Mouse (Mus musculus): Measurements from ENCODE around the gene P2ry6.

Gene P2ry6

DNA sequence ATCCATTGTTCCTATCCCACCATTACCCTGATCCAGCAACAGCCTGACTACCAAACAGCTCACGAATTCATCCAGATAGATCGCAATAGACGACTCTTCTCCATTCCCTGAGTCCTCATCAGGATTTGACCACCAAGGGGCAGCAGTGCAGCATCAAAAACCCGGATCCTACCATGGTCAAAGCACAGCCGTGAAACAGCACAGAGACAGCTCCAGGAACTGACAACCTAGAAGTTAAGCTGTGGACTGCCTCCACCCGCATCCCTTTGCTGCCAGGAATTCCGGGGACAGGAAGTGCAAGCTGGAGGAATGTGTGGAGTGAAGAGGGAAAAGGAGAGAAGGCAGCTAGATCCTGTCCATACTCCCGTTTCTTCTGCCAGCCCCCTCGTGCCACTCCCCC, 13.6 kb upstream of the P2ry6 start:
- DNase-seq (ENCODE audit: low read depth), result peak; percentile 66

DNA sequence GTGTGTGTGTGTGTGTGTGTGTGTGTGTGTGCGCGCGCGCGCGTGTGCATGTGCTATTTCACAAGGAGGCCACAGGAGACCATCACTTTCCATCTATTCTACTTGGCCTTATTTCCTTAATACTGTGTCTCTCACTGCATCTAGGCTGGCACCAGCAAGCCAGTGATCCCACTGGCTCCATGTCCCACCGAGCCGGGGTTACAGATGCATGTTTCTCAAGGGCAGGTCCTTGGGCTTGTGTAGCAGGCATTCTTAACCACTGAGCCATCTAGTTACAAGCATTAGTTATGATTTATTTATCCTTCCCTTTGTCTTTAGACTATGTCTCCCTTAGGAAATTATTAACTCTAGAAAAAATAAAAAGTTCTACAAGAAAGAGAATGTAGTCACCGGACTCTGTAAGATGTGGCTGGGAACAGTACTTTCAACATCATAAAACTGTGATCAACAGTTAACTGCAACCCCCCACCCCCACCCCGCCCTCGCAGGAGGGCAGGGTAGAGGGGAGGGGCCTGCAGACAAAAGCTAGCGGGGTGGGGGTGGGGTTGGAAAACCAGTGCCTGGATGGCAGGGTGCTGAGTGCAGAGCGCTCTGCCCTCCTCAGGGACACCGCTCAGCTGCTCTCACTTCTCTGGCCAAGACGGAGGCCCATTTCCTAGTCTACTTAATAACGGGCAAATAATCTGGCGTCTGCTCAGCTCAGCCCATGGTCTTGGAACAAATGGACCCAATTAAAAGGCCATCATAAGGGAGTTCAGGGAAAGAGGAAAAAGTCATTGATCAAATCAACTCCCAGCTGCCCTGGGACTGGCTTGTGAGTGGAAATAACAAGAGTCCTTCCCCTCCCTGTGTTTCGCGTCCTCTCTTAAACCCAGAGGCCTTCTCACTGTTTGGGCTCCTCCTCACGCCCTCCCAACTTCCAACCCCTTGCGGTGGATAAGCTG, 10.3 kb upstream of the P2ry6 start:
- peak; percentile 17 for DNase-seq (ENCODE audit: low read depth)

DNA sequence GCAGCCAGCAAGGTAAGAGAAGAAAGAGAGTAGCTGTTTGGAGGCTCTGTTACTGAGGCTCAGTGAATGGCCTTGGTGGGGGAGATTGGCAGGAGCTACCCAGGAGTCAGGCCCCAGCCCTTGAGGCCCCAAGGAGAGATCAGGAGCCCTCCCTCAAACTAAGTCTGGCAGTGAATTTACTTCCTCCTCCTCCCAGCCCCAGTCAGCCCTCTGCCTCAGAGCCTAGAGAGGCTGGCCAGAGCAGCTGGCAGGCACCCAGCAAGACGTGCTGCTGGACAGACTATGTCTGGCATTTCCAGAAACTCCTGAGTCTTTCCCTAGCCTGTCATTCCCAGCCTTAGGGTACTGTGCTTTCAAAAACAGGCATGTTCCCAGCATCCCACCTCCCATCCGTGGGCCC, 4.7 kb upstream of the P2ry6 start:
- no peak for DNase-seq (ENCODE audit: low read depth)

DNA sequence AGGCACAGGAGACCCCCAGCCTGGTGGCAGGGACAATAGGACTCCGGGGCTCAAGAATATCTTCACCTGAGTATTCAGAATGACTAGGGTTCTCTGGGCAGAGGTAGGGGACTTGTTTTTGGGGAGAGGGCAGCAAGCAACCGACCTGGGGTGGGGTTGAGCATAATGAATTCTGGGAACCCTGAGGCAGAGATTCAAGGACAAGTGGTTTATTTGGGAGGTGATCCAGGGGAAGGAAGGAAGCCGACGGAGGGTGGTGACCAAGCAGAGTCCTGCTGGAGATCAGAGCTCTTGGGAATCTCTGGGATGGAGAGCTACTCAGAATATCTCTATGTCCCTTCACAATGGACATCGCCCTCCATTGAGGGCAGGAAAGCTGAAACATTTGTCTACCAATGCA, 3.7 kb upstream of the P2ry6 start:
- no peak for DNase-seq (ENCODE audit: low read depth)

DNA sequence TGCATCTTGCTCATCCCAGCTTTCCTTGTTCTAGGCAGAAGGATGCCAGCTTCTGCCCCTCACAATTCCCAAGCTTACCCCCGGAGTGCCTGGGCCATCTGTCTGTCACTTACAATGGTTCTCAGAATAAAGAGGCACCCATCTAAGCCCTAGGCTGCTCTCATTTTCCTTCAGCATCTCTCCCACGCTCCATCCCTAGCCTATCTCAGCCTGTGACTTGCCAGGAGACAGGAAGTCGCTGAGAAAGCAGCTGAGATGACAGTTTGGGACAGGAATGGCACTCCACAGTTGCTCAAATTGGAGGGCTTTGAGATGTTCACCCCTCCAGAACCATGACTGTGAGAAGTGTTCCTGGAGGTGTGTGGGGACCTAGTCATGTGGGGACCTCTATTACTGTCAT, 1.6 kb downstream of the P2ry6 start:
- no peak for DNase-seq (ENCODE audit: low read depth)

DNA sequence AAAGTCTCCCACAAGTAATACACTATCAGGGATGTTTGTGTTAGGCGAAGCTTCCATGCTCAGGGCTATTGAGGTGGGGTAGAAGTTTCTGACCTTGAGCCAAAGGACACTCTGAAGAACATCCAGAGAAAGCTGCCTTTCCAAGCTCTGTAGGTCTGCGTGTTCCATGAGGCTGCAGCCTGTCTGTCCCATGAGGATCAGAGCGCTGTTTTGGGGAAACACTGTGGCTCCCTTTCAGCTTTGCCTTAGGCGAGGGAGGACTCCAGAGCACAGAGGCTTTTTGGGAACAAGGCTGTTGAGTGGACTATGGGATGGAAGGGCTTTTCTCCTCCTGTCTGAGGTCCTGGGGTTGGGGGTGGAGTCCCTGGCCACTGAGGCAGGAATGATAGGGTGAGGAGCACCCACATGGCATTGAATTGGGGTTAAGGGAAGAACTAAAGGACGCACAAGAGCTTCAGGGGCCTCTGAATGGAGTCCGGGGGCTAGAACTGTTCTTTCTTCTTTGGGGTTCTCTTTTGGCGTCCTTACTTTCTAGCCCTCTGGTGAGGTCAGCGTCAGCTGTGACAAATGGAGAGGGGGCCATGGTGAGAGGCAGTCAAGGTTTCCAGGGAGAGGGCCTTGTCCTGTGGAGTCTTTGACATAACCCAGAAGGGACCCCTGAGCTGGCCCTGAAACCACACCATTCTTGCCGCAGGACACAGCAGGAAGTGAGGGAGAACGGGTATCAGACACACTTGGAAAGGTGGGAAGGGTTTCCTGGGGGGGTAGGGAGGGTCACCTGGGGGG, 5.4 kb downstream of the P2ry6 start:
- no peak for DNase-seq (ENCODE audit: low read depth)

DNA sequence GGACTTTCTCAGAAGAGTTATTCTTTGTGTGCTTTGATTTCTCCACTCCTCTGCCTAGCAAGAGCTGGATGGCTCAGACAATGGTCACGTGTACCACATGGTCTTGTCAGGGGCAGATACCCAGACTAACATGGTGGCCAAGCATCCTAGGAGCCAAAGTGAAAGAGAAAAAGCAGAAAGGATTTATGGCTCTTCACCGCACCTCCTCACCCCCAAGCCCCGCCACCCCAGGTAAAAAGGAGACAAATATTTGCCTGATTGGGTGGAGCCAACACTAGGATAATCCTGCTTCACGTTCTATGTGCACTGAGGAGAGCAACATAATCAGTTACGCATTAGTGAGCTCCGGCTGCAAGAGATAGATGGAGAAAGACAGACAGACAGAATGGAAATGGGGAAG, 6.1 kb downstream of the P2ry6 start:
- no peak for DNase-seq (ENCODE audit: low read depth)

DNA sequence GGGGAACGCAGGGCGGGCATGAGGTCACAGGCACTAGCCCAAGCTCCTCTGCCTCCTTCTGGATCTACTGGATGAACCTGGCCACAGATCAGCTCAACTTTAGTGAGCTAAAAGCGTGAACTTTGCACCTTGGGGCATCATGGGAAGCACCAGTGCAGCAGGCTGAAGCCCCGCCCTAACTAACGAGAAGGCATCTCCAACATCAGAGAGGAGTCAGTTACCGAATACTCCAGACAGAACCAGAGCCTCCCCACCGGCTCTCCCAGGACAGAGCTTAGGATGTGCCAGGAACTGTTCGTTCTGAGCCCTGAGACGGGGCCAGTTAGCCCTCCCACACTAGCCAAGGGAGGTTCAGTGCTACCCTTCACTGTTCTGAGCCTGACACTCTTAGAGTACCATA, 6.6 kb downstream of the P2ry6 start:
- DNase-seq (ENCODE audit: low read depth), result no peak

DNA sequence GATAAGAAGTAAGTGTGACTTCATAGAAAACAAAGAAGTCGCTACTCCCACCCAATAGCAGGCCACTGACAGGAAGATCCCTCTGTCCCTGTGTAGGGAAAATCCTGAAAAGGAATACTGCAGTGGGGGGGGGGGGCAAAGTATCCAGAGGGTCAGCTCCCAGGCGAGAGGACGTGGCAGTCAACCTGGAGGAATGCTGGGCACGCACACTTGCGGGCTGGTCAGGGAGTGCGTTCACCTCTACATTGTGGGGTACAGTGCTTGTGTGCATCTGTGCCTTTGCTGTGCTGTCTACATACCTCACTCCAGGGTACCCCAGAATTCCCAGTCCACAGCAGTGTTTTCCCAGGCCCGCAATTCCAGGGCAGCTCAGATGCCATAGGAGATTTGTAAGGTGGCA, 8.4 kb downstream of the P2ry6 start:
- no peak for DNase-seq (ENCODE audit: low read depth)

DNA sequence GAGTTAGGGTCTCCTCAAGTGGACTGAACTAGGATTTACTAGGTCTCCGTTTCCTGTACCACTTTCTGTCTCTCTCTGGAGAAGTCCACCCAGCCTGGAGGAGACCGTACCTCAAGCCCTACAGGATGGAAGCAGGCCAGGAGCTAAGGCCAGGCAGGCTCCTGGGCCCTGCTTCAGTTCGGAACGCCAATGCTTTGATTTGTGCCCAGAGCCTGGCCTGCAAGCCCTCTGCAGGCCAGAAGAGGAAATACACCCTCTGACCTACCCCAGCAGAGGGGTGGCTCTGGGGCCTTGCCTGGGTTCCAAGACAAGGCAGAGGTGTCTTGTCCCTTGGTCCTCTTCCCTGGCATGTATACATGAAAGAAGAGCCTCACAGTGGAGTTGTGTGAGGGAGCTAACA, 9.4 kb downstream of the P2ry6 start:
- peak; percentile 54 for DNase-seq (ENCODE audit: low read depth)

DNA sequence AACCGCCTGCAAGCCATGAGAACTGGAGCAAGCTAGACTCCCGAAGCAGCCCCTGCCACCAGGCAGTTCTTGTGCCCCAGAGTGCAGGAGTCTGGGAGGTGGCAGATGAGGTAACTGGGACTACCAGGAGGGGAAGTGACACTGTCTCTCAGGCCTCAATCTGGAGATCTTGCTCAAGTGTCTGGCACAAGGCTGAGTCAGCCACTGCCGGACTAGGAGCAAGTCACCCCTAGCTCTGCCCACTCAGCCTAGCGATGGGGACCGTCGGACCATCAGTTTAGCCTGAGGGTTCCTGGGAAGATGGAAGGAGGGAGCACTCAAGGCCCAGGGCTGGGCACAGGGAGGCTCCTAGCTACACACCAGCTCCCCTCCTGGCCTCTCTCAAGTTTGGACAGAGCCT, 10.2 kb downstream of the P2ry6 start:
- no peak for DNase-seq (ENCODE audit: low read depth)

DNA sequence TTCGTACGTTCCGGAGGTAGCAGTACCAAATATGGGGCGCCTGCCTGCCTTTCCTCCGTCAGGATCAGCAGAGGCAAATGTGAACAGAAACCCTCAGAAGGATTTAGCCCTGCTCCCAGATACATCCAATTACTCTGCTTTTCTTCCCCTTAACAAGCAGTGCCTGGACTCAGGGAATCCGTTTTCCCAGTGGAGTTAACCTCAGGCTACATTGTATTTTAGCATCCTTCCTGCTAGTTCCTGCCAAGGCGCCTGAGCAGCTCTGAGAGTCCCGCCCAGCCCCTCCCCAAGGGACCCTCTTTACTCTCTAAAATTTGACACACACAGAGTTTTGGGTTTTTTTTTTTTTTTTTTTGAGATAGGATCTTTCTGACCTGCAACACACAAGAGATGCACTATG, 11.1 kb downstream of the P2ry6 start:
- DNase-seq (ENCODE audit: low read depth), result no peak

DNA sequence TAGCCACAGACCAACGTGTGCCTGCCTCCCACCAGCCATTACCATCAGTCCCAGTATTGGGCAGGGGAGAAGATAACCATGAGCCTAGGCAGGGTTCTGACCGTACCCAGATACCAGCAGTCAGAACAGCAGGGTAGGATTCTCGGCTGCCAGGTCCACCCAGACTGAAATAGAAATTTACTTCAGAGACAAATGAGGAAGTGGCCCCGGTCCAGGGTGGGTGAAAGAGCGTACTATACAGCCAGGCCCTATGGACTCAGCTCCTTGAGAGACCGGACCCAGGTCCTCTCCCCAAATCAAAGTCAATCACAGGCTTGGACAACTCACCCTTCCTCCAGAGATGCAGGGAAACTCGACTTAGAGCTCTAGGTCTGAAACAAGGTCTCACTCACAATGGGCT, 13.3 kb downstream of the P2ry6 start:
- DNase-seq (ENCODE audit: low read depth), result no peak

DNA sequence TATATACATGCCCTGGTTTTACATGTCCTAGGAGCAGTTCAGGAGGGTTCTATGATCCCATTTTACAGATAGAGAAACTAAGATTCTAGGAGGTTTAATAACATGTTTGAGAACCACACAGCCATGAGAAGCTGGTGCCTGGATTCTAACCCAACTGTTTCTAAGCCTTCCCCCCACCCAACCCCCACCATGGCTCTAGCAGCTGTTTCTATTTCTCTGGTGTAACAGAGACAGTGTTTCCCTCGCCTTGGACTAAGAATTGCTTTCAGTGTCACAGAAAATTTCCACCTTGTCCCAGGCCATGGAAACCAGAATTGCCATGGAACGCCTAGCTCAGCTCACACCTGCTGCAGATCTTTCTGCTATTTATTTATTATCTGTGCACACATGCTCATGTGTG, 14.0 kb downstream of the P2ry6 start:
- no peak for DNase-seq (ENCODE audit: low read depth)

DNA sequence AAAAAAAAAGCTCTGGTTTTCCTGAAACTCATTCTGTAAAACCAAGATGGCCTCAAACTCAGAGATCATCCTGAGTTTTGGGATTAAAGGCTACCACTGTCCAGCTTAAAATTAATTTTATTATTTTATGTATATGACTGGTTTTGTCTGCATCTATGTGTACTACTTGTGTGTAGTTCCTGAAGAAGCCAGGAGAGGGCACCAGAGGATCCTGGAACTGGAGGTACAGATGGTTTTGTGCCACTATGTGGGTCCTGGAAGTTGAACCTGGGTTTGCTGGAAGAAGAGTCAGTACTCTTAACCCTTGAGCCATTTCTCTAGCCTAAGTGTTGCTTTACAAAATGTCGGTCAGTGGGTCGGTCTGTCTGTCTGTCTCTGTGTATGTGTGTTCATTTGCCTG, 16.0 kb downstream of the P2ry6 start:
- peak; percentile 23 for DNase-seq (ENCODE audit: low read depth)

DNA sequence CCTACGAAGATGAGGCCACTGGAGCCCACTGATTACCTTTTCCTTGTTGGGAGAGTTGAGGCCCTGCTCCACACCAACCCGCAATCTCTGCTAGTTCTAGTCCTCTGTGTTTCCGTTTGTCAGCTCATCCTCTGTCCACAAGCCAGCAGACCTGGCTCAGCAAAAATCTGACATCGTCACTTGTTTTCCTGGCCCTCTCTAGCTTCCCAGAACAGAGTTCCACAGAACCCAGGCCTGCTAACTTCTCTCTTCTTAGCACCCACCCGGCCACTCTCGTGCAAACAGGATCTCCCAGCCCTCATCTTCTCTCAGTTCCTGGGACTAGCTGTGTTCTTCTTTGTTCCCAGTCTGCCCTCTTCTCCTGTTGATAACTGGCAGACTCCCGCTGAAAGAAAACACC, 21.8 kb downstream of the P2ry6 start:
- no peak for DNase-seq (ENCODE audit: low read depth)

DNA sequence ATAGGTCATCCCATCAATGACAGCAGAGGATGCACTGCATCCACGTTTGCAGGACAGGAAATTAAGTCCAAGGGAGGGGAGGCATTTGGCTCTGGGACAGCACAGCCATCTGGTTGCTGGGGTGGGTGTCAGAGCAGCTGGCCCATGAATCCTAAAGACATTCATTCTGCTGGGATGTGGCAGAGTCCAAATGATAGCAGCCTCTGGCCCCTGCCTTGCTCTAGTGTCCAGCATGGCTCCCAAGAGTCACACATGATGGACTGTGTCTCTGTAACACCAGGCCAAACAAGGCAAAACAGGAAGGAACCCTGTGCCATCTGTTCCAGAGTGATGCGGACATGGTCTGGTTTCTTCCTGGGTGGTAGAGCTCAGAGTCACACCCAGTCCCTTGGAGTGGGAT, 22.5 kb downstream of the P2ry6 start:
- DNase-seq (ENCODE audit: low read depth), result no peak

DNA sequence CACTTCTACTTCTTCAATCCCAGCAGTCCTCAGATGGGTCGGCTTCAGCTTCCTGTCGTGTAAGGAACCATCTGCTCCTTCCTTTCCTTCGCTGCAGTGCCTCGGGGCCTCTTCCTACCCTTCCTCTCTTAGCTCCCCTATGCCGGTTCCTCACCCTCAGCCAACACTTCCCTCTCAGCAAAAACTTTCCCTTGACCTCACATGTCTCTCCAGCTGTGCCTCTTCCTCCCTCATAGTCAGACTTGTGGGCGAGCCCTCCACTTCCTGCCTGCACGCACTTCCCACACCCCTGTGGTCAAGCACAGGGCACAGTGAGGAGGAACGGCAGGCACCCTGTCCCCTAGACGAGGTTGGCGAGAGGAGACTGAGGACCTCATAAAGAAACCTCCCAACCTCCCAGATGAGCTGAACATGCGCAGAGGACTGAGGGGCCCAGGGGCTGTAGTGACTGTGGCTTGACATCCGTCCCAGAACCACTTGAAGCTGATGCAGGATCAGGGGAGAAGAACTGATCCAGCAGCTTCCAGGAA, 23.9 kb downstream of the P2ry6 start:
- peak; percentile 30 for DNase-seq (ENCODE audit: low read depth)

DNA sequence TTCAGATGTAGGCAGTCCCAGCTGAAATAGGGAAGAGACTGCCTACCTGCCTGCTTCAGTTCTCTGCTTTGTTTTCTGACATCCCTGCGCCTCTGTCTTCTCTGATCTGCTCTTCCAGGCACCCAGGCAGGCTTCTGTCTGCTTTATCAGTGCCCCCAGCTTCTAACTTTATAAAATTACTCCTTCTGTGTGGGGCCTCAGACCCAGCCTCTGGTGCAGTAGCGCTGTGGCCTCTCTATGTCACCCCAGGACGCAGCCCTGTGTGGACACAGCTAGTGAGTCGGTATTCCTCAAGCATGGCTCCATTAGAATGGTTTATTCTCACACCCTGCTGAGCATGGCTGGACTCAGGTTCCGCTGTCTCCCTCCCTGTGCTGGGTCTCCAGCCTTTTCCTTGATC, 24.4 kb downstream of the P2ry6 start:
- DNase-seq (ENCODE audit: low read depth), result no peak

DNA sequence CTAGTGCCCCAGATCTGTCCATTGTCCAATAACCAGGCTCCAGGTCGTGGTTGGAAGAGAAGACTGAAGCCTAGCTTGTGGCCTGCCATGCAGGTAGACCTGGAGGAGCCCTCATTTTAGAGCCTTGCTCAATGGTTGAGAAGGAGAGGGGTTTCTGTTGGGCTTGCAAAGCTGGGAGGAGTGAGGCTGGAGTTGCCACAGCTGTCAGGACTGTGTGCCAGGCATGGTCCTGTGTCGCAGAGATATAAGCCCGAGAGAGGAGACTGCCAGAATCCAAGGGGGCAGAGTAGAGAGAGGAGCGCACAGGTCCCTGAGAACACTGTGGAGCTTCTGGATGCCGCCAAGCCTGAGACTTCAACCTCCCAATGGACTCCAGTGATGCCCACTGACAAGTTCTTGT, 29.7 kb downstream of the P2ry6 start:
- no peak for DNase-seq (ENCODE audit: low read depth)

DNA sequence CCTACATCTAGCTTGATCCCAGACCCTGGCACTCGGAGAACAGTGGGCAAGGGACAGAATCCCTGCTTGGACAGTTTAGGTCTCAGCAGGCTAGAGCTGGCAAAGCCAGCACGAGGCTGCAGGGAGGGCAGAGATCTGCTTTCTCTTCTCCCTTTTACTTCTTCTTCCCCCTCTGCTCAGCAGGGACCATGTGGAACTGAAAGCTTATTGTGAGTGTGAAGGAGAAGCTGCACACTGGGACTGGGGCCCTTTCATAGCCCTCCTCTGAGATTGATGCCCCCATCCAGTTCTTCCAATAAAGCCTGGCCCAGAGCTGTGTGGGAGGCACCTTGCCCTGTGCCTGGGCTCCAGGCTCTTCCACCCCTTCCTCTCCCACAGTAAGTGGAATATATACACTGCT, 30.1 kb downstream of the P2ry6 start:
- DNase-seq (ENCODE audit: low read depth), result no peak

DNA sequence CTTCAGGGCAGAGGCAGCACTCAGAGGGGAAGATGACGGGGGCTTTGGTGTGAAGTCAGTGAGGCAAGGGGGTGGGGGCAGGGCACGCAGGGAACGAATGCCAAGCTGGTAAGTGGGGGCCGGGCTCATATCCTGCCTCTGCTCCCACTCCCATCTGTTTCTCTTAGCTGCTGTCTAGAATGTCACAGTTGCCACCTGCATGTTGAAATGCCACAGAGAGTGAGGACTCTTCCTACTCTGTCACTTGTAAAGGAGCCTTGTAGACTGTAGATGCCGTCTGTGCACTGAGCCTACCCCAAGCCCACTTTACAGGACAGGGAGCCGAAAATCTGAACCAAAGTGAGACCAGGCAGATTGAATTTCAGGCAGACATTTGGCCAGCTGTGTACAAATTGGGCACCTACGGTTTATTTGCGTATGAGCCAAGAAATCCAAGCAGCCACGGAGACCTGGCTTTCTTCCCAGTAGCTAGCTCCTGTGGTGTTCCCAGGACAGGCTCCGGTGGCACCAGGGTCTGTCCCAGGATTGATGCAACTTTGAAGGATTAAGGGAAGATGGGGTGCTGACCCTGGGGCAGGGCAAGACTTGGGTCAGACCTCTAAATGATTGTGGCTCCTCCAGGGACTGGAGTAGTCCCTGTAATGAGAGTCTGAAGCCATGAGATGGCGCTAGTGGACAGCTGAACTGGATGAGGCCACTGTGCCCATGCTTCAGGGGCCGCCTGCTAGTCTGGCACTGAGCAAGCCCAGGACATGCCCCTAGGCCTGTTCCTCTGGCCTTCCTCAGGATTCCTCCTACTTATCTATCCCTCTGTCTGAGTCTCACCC, 31.4 kb downstream of the P2ry6 start:
- peak; percentile 57 for DNase-seq (ENCODE audit: low read depth)
